Mouse (Mus musculus) neural tube, embryonic 15.5 days (tissue): ENCODE results near the gene Alg9. TPM values are rescaled to one million over a fixed set of nuclear protein-coding genes. Genes with fewer than 3 reads are reported as not detected.

Experiments
- polyA plus RNA-seq: library from polyadenylated mRNA; unstranded; fragments of >200 nt; fragmentation: Nextera tagmentation; extraction: Ambion mirVana; gene quantifications from 2 replicates; pipeline ENCODE4 v1.2.1, GENCODE M21; 2015

Gene Alg9
- polyA plus RNA-seq, 1 experiment from 2014 or later, result 62.9 TPM

Other genes with a start within 250 kb of the Alg9 start
- gene Pts, start 246.3 kb upstream of the Alg9 start, polyA plus RNA-seq, result 109 and 113 TPM in 2 replicates
- gene Il18, start 220.2 kb upstream of the Alg9 start, polyA plus RNA-seq, result 16.8 and 18.2 TPM in 2 replicates
- gene Bco2, start 219.8 kb upstream of the Alg9 start, polyA plus RNA-seq, result 0.15 and 0.41 TPM in 2 replicates
- 0.23 and 0.24 TPM in 2 replicates for gene Tex12, start 213.7 kb upstream of the Alg9 start, polyA plus RNA-seq
- gene Sdhd, start 171.2 kb upstream of the Alg9 start, polyA plus RNA-seq, result 298 and 311 TPM in 2 replicates
- 341 and 407 TPM in 2 replicates for gene Timm8b, start 171.1 kb upstream of the Alg9 start, polyA plus RNA-seq
- gene Pih1d2, start 157.7 kb upstream of the Alg9 start, polyA plus RNA-seq, result 4.1 and 4.6 TPM in 2 replicates
- gene Nkapd1, start 157.6 kb upstream of the Alg9 start, polyA plus RNA-seq, result 18.0 and 18.1 TPM in 2 replicates
- gene Dlat, start 115.2 kb upstream of the Alg9 start, polyA plus RNA-seq, result 58.6 and 61.7 TPM in 2 replicates
- 28.3 and 30.4 TPM in 2 replicates for gene Dixdc1, start 35.5 kb upstream of the Alg9 start, polyA plus RNA-seq
- 2.3 and 3.3 TPM in 2 replicates for gene 2310030G06Rik, start 28.5 kb upstream of the Alg9 start, polyA plus RNA-seq
- 24.7 and 28.2 TPM in 2 replicates for gene Cryab, start 23.7 kb upstream of the Alg9 start, polyA plus RNA-seq
- gene Hspb2, start 22.7 kb upstream of the Alg9 start, polyA plus RNA-seq, result 4.9 and 6.6 TPM in 2 replicates
- 9.0 and 10.8 TPM in 2 replicates for gene Fdxacb1, start 6.8 kb upstream of the Alg9 start, polyA plus RNA-seq
- gene 1110032A03Rik, start 501 bp downstream of the Alg9 start, polyA plus RNA-seq, result 50.9 and 58.4 TPM in 2 replicates
- gene Ppp2r1b, start 70.3 kb downstream of the Alg9 start, polyA plus RNA-seq, result 43.8 and 50.8 TPM in 2 replicates
- 14.9 and 19.4 TPM in 2 replicates for gene Sik2, start 234.1 kb downstream of the Alg9 start, polyA plus RNA-seq